Mouse (Mus musculus) T-helper 2 cell (primary cell): ENCODE results near the gene Aoc1.

Experiments
- in situ Hi-C: fragments of 300-600 bp; cut with MboI, MseI; formaldehyde crosslinking; loops from one replicate; pipeline ENCODE4 v1.15.1; 2025; ENCODE audit warnings: high pct_unique_total_duplicates

Gene Aoc1

GRCm38 (mm10) chr6:48872596-48872995 lies at the start of gene Aoc1:
Gene Aoc1, plus strand, starts transcription at chr6:48872896.
- in situ Hi-C loops = no loop called here

DNA sequence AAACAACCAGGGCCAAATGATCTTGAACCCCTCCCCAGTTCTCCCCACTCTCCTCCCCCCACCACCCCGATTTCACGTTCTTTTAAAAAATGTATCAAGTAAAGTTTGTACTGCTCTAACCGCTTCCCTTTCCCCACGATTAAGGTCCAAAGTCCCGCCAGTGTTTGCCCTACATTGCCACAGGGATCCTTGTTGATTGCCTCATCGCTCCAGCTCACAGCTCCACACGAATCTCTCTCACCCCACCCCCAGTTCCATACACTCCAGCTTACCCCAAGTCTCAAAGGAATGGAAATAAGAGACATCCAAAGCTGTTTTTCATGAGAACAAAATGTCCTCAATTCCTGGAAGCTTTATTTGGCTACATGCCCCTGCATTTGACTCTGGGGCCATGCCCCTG lies 47.7 kb upstream of the Aoc1 start:
- in situ Hi-C loops = no loop called here

GRCm38 (mm10) chr6:48828976-48829375 lies 43.7 kb upstream of the Aoc1 start:
- in situ Hi-C loops = no loop called here

DNA sequence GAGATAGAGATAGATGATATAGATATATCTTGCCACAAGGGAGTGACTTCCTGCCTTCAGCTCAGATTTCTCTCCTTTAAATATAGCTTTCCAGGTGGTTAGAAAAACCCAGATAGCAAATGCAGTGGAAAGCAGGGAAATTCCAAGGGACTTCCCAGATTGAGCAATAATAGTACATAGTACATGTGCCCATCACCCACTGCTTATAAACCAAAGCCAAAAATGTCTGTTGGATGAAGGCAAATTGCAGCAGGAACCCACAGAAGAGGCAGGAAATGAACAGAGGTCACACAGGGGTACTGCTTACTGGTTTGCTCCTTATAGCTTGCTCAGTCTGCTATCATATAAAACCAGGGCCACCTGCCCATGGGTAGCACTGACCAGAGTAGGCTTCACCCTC lies 43.0 kb upstream of the Aoc1 start:
- in situ Hi-C loops = no loop called here

GRCm38 (mm10) chr6:48830241-48830640 lies 42.5 kb upstream of the Aoc1 start:
- in situ Hi-C loops = no loop called here

- in situ Hi-C loops = no loop called here
Observed at GRCm38 (mm10) chr6:48831141-48831540, 41.6 kb upstream of the Aoc1 start.

- in situ Hi-C loops = no loop called here
Observed at GRCm38 (mm10) chr6:48832426-48832825, 40.3 kb upstream of the Aoc1 start.

- in situ Hi-C loops = no loop called here
Observed at GRCm38 (mm10) chr6:48833515-48833914, 39.2 kb upstream of the Aoc1 start.

GRCm38 (mm10) chr6:48835241-48835640 lies 37.5 kb upstream of the Aoc1 start:
- in situ Hi-C loops = no loop called here

DNA sequence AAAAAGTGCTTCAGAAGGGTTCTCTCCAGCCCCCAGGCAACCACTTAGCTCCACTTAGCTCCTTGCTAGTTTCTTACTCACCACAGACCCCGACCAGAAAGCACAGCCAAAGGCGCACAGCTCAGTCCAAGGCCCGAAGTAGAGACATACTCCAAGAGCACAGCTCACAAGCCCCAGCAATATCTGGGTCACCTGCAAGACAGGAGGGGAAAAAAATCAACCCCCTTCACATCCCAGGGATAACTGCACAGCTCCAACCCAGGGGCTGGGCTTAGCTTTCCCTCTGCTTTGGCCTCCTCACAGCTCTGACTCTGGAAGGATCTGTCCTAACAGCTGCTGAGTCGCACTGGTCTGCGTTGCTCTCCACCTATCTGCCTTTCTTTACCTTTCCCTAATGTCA lies 36.5 kb upstream of the Aoc1 start:
- in situ Hi-C loops = no loop called here

GRCm38 (mm10) chr6:48837516-48837915 lies 35.2 kb upstream of the Aoc1 start:
- in situ Hi-C loops = no loop called here

DNA sequence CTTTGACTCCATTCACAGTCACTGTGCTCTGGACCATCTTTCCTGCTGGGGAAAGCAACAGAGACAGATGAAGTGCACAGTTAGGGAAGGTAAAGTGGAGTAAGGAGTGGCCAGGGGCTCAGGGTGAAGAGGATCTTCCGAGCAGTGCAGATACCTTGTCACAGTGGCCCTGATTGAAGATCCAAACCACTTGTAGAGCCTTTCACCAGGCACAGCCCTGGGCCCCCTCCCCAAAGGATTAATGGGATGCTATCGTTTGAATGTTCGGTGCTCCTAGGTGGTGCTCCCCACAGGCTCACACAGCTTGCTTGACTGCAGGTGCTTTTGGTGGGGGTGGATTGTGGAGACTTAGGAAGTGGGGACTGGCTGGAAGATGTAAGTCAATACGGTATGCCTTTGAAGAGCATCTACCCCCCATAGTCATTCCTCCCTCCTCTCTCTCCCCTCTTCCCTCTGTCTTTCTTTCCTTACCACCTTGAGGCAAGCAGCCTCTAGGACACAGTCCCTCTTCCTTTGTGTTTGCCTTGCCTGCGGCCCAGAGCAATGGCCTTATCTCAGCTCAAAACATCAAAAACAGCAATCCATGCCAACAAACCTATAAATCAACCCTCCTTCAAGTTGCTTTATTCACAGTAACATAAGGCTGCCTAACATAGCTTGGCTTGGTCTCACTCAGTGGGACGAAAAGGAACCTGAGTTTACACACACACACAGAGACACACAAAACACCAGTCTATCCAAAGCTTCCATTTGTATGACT lies 34.2 kb upstream of the Aoc1 start:
- in situ Hi-C loops = no loop called here

DNA sequence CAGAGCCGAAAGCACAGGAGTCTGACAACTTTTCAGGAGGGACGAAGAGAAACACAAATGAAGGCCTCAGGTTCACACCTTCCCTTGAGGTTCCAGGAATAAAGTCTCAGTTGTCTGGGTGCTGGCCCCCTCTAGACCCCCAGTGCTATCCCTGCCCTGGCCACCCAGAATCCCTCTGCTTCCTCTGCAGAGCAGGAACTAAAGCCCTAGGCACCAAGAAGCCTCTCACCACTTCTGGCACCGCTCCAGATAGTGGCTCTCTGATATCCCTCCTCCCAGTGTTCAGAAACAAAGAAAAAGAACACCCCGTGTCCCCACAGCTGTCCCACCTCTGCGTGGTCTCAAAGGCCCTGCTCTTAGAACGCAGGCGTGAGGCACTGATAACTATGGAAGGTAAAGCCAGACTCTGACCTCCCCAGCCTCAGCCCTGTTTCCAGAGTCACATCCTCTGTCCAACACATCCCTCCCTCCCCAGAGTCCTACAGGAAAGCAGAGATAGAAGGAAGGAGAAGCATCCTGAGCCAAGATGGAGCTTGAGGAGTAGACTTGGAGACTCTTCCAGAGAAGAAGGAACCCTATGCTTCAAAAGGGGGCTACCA lies 32.2 kb upstream of the Aoc1 start, which contains the start of gene Tmem176a:
Gene Tmem176a (plus strand): TSS at position 549 of the 599 bp plus-strand sequence.
- in situ Hi-C loops = no loop called here

- in situ Hi-C loops = no loop called here
Observed at GRCm38 (mm10) chr6:48840973-48841625, 31.6 kb upstream of the Aoc1 start, which contains the start of gene Tmem176b. Gene Tmem176b, minus strand, starts transcription at chr6:48841496.

GRCm38 (mm10) chr6:48842111-48842842 lies 30.4 kb upstream of the Aoc1 start:
- in situ Hi-C loops = no loop called here

GRCm38 (mm10) chr6:48845086-48845485 lies 27.6 kb upstream of the Aoc1 start:
- in situ Hi-C loops = no loop called here

DNA sequence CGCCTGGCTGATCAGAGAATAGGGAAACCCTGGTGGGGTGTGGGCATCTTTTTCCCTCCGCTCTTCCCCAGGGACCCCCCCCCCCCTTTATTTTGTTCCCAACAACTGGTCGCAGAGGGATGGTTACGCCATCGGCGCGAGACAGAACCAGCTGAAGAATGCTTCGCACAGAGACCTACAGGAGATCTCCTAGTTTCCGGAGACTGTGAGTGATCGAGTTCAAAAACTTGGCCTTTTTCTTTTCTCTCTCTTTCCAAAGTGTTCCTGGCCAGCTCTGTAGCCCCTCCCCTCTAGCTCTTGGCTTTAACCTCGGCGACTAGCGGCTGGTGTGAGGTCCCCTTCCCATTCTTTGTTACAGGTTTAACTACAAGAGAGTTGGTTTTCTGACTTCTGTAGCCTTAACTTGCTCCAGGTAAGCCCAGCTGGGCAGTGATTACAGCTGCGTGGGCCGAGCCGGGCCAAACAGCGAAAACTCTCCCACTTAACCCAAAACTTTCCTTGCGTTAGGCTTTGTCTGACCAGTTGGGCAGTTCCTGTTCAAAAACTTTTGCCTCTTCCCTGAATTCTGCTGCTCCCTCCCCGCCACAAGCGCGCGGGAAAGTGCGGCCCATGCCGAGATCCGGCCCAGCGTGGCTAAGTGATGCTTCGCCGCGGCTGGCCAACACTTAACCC lies 20.7 kb upstream of the Aoc1 start:
- in situ Hi-C loops = no loop called here

DNA sequence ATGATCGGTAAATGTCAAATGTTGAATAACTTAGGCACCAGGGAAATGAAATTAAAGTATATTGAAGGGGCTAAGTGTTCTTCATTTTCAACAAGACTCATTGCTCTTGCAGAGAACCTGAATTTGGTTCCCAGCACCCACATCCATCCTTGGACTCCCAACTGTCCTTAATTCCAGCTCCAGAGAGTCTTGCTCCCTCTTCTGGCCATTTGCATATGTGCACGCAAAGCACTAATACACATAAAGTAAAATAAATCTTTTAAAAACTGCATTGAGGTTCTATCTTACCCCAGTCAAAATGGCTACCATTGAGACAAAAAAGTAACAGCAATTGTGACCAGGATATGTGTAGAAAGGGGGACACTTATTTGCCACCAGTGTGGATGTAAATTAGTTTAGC lies 18.5 kb upstream of the Aoc1 start:
- in situ Hi-C loops = no loop called here

DNA sequence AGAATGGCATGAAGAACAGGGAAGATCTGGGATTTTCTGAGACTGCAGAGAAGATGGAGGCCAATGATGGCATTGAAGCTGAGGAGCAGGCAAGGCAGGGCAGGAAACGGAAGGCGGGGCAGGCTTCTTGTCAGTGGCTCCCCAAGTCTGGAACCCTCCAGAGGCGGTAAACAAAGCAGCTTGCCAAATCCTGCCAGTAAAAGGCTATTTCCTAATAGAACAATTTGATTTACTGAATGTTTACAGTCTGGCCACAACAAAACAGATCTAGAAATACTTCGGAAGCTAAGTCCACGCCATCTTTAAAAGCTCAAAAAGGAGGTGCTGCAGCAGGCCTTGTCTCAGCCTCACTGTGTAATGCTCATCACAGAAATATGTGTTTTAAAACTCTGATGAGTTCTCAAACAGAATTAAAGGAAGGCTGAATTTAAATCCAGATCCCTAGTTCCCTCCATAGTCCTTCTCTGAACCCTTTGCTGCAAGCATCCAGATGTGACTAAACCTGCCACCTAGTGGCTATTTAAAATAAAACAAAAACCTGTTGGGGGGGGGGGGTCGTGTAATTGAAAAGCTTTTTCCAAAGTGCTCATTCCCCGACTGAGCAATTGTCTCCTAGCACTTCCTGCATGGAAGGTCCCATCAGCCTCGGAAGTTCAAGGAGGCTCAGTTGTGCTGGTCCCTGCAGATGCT lies 14.9 kb upstream of the Aoc1 start:
- in situ Hi-C loops = loop anchor here (5.0 kb wide), 1 partner anchor 40 kb away; no protein-coding TSS in a partner anchor

GRCm38 (mm10) chr6:48860130-48860815 lies 12.4 kb upstream of the Aoc1 start:
- in situ Hi-C loops = no loop called here
